Mouse (Mus musculus) kidney, embryonic 15.5 days (tissue): ENCODE measurements around the gene Tmem240. TPM values are rescaled to one million over a fixed set of nuclear protein-coding genes. Genes with fewer than 3 reads are reported as not detected.
A peak's percentile ranks its signal among the peaks of the same experiment; 100 is the strongest.

Experiments used
- ATAC-seq: fragments of 200-750 bp; cut with Nextera tagmentation; replicated peaks from 2 replicates; pipeline ENCODE4 v1.8.0; 2017; ENCODE audit warnings: moderate TSS enrichment; ENCODE audit not compliant: low FRiP score
- H3K27ac ChIP-seq: fragments of 300-500 bp; sonication (generic); 2 replicates; pipeline ENCODE4 v1.5.1; 2015; ENCODE audit warnings: mild to moderate bottlenecking, inconsistent platforms
- H3K27me3 ChIP-seq: fragments of 300-500 bp; sonication (generic); 2 replicates; pipeline ENCODE4 v1.6.1; 2015; ENCODE audit warnings: inconsistent platforms
- H3K36me3 ChIP-seq: fragments of 300-500 bp; sonication (generic); 2 replicates; pipeline ENCODE4 v1.6.1; 2015; ENCODE audit warnings: inconsistent platforms
- H3K4me1 ChIP-seq: fragments of 300-500 bp; sonication (generic); 2 replicates; pipeline ENCODE4 v1.6.1; 2015; ENCODE audit warnings: inconsistent platforms
- H3K4me2 ChIP-seq: fragments of 300-500 bp; sonication (generic); 2 replicates; pipeline ENCODE4 v1.6.1; 2015; ENCODE audit warnings: moderate library complexity, mild to moderate bottlenecking, inconsistent platforms
- H3K4me3 ChIP-seq: fragments of 300-500 bp; sonication (generic); replicated peaks from 2 replicates; pipeline ENCODE4 v1.5.1; 2015; ENCODE audit warnings: mild to moderate bottlenecking, inconsistent platforms
- H3K9ac ChIP-seq: fragments of 300-500 bp; sonication (generic); 2 replicates; pipeline ENCODE4 v1.6.1; 2015; ENCODE audit warnings: mild to moderate bottlenecking, inconsistent platforms
- H3K9me3 ChIP-seq: fragments of 300-500 bp; sonication (generic); replicated peaks from 2 replicates; pipeline ENCODE4 v1.6.1; 2016; ENCODE audit warnings: inconsistent platforms
- WGBS: fragments of 180-500 bp; shearing (Covaris S2); methylation state at CpG from one replicate; pipeline ENCODE4 v1.1.7; 2015; ENCODE audit warnings: mixed read lengths; 5-methylcytosine and 5-hydroxymethylcytosine counted together
- polyA plus RNA-seq: library from polyadenylated mRNA; unstranded; fragments of >200 nt; fragmentation: Nextera tagmentation; extraction: Ambion mirVana; gene quantifications from 2 replicates; pipeline ENCODE4 v1.2.1, GENCODE M21; 2015

Tmem240 gene
- polyA plus RNA-seq, 1 experiment from 2014 or later = 1.0 TPM

DNA sequence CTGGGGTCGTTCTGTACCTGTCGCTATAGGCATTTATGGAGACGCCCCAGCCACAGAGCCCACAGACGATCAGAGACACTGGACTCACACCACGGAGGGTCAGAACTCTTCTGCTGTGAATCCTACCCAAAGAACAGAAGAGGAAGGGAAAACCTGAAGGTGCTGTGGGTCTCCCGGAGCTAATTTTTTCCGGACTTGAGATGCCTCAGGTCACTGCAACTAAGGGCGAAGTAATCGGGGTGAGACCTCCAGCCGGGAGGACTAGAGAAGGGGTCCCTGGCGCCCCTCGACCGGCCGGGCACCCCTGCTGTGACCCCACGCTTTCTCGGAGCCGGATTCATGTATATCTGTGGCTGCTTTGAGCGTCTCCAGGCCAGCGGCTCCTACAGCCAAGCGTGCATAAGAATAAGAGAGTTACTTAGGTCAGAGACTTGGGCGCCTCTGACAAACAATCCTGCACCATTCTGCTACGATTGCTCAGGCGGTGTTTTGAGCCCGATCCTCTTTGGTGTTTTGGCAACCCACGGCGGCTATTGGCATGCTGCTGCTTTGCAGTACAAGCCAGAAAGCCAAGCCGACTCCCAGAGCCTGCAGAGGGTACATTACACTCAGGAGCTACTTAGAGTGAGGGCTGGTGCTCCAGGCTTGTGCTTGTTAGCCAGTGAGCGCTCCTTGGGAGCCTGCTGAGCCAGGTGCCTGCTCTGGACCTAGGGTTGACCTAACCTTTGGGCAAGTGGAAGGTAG, 26.9 kb downstream of the Tmem240 start:
- peak; percentile 9; the same call in 1 of the 2 replicates for ATAC-seq
- 2% methylated on average over 28 of the region's 28 CpGs for WGBS

DNA sequence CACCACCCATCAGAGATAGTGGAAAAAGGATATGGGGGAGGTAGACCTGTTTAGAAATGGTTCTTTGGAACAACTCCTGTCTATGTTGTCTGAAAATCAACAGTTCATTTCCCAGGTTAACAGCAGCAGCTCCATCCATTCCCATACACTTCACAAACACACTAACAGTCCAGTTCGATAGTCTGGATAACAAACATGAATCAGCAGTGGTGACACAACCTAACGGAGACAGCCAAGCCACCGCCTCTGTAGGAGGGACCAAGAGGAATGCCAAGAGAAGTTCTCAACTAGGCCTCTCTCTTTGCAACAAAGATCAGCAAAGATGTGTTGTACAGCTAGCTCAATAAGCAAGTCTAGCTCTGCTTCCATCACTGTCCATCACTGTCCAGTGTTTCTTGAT, 27.8 kb downstream of the Tmem240 start:
- Histone ChIP-seq H3K4me3 (no peak overlapping the region), H3K9me3 (no peaks in the 10 kb centered on the region), H3K4me1 (peaks cover 32% of the 10 kb centered on the region), H3K4me2 (0 out of 2 replicates have a peak overlapping the region, but pooled peaks have one; percentile 94), H3K27me3 (no peaks in the 10 kb centered on the region), H3K36me3 (peaks cover 4% of the 10 kb centered on the region), H3K27ac (no peak overlapping the region), H3K9ac (no peak overlapping the region)
- WGBS = 81% methylated on average over 3 of the region's 3 CpGs
- ATAC-seq = no peak

More for the DNA sequence above, 26.9 kb downstream of the Tmem240 start:
- H3K9me3 ChIP-seq = no peaks in the 10 kb centered on the region
- peak overlapping the region; percentile 71 for H3K4me3 ChIP-seq
- peaks cover 32% of the 10 kb centered on the region for H3K4me1 ChIP-seq
- peak overlapping the region; percentile 94 for H3K4me2 ChIP-seq
- H3K27ac ChIP-seq = peak overlapping the region; percentile 73
- no peaks in the 10 kb centered on the region for H3K27me3 ChIP-seq
- H3K36me3 ChIP-seq = peaks cover 13% of the 10 kb centered on the region
- peak overlapping the region; percentile 69 for H3K9ac ChIP-seq

DNA sequence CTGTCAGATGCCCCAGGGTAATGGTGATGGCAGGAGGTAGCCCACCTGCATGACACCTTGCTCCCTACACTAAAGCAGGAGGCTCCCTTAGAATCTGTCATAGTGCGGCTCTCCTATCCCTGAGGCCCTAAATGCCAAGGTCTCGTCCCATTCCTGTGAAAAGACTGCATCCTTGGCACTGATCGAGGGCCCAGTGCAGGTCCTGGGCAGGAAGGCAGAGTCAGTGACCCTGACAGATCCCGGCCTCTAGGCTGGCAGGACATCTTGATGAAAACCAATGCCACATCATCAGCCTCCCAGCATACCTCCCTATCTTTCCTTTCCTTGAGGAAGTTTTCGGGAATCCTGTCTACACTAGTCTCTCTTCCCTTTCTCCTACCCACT, 34.9 kb downstream of the Tmem240 start:
- H3K9ac ChIP-seq = peak overlapping the region; percentile 79
- no peaks in the 10 kb centered on the region for H3K36me3 ChIP-seq
- peaks cover 25% of the 10 kb centered on the region for H3K27me3 ChIP-seq
- H3K9me3 ChIP-seq = no peaks in the 10 kb centered on the region
- H3K4me1 ChIP-seq = peaks cover 40% of the 10 kb centered on the region
- 66% methylated on average over 5 of the region's 5 CpGs for WGBS
- H3K27ac ChIP-seq = peak overlapping the region; percentile 85
- H3K4me3 ChIP-seq = peak overlapping the region; percentile 60
- H3K4me2 ChIP-seq = peak overlapping the region; percentile 92
- no peak for ATAC-seq

DNA sequence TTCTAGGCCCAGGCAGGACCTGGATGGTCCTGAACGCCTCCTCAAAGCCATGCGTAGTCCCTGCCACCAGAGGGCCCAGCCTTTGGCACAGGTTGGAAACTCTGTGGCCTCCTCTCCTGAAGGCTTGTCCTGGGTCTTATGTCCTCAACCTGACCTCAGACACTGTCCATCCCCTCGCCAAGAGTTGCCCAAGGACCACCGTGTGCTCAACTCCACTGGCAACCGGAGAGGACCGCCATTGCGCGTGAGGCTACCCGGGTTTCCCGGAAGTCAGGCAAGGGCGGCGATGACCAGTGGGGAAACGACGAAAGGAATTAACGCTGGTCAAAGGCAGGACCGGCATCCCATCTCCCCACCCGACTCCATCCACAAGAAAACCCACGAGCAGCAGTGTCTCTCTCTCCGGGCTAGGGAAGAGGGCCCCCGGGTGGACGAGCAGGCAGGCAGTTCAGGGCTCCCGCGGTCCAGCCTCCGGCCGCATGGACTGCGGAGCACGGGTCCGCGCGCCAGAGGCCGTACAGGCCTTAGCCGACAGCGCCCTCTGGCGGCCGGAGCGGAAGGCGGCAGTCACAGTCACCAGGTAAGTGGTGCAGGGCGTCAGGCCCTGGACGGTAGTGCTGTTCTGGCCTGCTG, 35.4 kb downstream of the Tmem240 start:
- peak; percentile 92 for ATAC-seq
- peaks cover 45% of the 10 kb centered on the region for H3K4me1 ChIP-seq
- under 1% methylated on average over 39 of the region's 39 CpGs for WGBS
- peak overlapping the region; percentile 92 for H3K4me2 ChIP-seq
- H3K27me3 ChIP-seq = peaks cover 29% of the 10 kb centered on the region
- peak overlapping the region; percentile 85 for H3K27ac ChIP-seq
- H3K9me3 ChIP-seq = no peaks in the 10 kb centered on the region
- H3K9ac ChIP-seq = peak overlapping the region; percentile 79
- H3K4me3 ChIP-seq = peak overlapping the region; percentile 60
- no peaks in the 10 kb centered on the region for H3K36me3 ChIP-seq

DNA sequence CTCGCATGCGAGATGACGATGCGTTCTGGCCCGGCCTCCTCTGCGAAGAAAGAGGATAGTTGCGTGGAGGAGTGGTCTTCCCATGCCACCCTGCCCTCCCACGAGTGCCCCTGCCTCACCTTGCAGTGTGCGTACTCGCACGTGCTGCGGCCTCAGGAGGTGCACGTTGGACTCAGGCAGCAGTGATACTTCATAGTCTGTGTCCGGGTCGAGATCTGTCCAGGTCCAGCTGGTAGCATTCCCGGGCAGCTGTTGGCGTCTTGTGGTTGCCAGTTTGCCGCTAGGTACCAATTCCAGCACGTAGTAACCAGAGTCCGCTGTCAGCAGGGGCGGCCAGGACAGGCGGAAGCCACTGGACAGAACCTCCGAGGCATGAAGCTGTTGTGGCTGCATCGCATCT, 36.0 kb downstream of the Tmem240 start:
- 37% methylated on average over 23 of the region's 24 CpGs for WGBS
- Histone ChIP-seq H3K4me2 (peak overlapping the region; percentile 92), H3K36me3 (no peaks in the 10 kb centered on the region), H3K4me3 (peak overlapping the region; percentile 60), H3K4me1 (peaks cover 51% of the 10 kb centered on the region), H3K27me3 (peaks cover 35% of the 10 kb centered on the region), H3K27ac (no peak overlapping the region), H3K9me3 (no peaks in the 10 kb centered on the region), H3K9ac (peak overlapping the region; percentile 79)
- ATAC-seq = peak; percentile 5; the same call in 1 of the 2 replicates

DNA sequence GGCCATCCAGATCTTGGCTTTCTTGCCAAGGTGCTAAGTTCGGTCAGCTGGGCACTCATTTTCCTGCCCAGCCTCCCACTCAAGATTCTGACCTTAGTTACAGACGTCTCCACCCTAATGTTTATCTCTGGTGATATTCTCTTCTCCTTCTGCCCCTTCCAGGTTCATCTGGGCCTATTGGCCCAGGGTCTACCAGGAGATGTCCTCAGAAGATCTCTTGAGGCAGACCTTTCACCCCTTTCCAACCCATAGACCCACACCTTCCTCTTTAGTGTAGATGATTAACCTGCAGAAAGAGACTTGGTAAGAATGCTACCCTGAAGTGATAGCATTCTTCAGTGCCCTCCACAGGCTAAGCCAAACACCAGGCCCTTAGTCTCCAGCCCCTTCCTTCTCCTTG, 37.1 kb downstream of the Tmem240 start:
- H3K4me2 ChIP-seq = no peak overlapping the region
- ATAC-seq = no peak
- peaks cover 35% of the 10 kb centered on the region for H3K27me3 ChIP-seq
- WGBS = 69% methylated on average over 2 of the region's 2 CpGs
- no peaks in the 10 kb centered on the region for H3K9me3 ChIP-seq
- H3K4me3 ChIP-seq = no peak overlapping the region
- no peak overlapping the region for H3K9ac ChIP-seq
- H3K27ac ChIP-seq = no peak overlapping the region
- peaks cover 56% of the 10 kb centered on the region for H3K4me1 ChIP-seq
- H3K36me3 ChIP-seq = no peaks in the 10 kb centered on the region

DNA sequence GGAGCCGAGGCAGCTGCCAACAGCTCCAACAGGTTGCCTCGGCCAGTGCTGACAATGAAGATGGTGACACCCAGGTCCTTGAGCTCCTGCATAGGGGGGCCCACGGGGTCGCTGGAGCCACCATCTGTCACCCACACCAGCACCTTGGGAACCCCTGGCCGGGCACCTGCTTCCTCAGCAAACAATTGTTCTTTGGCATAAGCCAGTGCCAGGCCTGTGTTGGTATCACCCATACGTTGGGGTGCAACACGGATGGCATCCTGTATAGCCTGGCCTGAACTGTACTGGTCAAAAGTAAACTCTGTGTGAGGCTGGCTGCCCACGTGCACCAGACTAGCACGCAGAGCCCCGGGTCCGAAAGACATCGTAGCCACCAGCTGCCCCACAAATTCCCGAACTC, 38.2 kb downstream of the Tmem240 start:
- Histone ChIP-seq H3K4me1 (peaks cover 63% of the 10 kb centered on the region), H3K27ac (no peak overlapping the region), H3K4me3 (no peak overlapping the region), H3K36me3 (no peaks in the 10 kb centered on the region), H3K9ac (no peak overlapping the region), H3K4me2 (no peak overlapping the region), H3K27me3 (peaks cover 35% of the 10 kb centered on the region), H3K9me3 (no peaks in the 10 kb centered on the region)
- no peak for ATAC-seq
- 90% methylated on average over 13 of the region's 13 CpGs for WGBS

DNA sequence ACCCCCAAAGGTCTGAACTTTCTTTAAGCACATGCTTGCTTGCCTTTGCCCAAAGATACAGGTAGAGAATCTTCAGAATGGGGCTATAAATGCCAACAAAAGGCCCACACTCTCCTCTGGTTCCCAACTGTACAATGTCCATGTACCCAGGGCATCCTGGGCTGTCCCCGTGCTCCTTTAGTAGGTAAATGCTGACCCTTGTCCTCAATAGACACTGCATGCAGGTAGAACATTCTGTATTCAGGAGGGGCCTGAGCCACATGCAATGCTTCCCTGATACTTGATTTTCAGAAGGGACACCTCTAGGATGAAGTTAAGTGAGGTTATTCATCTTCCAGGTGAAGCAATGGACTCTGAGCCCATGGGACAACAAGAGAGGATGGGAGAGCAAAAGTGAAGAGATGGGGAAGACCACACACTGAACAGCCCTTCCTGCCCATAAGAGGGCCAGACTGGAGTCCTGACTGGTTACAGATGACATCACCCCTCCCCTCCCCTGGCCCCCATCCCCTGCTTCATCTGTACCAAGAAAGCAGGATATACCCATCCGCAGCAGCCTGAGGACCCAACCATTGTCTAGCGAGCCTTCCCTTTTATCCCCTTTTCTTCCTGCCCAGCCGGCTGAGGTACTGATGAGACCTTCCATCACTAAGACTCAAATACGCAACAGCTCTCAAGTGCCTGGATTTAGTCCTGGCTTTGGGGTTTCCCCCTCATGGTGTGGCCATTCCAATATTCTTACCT, 38.9 kb downstream of the Tmem240 start:
- no peak for ATAC-seq
- Histone ChIP-seq H3K27ac (no peak overlapping the region), H3K27me3 (peaks cover 35% of the 10 kb centered on the region), H3K9me3 (no peaks in the 10 kb centered on the region), H3K9ac (peak overlapping the region; percentile 40; the same call in 1 of the 2 replicates), H3K36me3 (no peaks in the 10 kb centered on the region), H3K4me3 (peak overlapping the region; percentile 43), H3K4me2 (peak overlapping the region; percentile 84), H3K4me1 (peaks cover 64% of the 10 kb centered on the region)
- WGBS = 44% methylated on average over 5 of the region's 5 CpGs

DNA sequence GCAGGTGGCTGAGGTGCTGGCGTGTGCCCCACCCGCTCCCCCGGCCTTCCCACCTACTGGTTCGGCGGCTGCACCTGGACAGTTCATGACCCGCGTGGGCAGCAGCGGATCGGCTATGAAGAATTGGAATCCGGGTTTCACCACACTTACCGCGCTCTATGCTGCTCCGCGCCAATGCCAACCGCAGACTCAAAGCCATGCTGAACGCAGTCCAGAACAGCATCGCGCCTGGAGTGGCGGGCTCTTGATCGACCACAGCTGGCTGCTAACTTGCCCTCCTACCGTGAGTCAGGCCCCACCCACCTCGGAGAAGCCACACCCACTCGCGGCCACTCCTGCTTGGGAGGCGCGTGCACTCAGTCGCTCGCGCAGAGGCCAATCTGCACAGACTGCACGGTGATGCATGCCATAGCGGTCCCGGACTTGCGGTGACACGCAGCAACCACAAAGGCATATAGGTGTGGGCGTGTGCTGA, 39.7 kb downstream of the Tmem240 start, which contains the start of gene Vwa1:
Vwa1 (minus strand) TSS at position 419 of the 475 bp plus-strand sequence.
- H3K4me1 ChIP-seq = peaks cover 59% of the 10 kb centered on the region
- peak; percentile 75 for ATAC-seq
- H3K27me3 ChIP-seq = peaks cover 35% of the 10 kb centered on the region
- peak within 1 kb of the TSS; percentile 84 for H3K4me2 ChIP-seq
- peak within 1 kb of the TSS; percentile 43 for H3K4me3 ChIP-seq
- no peaks in the 10 kb centered on the region for H3K36me3 ChIP-seq
- no peaks in the 10 kb centered on the region for H3K9me3 ChIP-seq
- WGBS = 1% methylated on average over 35 of the region's 35 CpGs
- peak within 1 kb of the TSS; percentile 27; the same call in 1 of the 2 replicates for H3K27ac ChIP-seq
- H3K9ac ChIP-seq = peak within 1 kb of the TSS; percentile 40

DNA sequence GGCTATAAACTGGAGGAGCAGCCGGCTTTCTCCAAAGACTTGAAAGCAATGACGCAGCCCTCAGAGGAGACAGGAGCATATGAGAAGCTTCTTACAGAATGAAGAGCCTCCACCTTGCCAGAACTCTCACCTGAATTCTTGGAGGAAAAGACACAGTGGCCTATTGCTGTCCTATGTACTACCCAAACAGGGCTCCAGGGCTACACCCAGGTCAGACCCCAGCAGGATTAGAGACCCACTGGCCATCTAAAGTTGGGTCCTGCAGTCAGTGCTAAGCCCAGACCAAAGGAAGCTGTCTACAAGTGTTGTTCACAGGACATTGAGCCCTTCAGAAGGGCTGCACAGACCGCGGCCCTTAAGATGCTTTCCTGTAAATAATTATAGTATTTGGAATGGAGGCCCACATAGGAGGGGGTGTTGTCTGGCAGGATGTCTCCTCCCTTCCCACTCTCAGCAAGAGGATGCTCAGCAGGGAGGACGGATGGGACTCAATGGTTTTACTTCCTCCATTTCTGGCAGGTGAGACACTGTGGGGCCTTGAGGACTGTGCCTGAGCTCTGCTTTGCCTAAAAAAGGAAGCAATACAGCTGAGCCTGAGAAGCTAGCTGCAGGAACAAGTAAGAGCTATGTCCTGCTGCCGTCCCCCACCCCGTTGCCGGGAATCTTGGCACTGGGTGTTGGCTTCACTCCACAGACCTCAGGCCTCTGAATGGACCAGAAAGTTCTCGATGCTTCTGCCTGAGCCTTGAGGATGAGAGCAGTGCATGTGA, 40.6 kb downstream of the Tmem240 start:
- Histone ChIP-seq H3K27me3 (peaks cover 35% of the 10 kb centered on the region), H3K36me3 (no peaks in the 10 kb centered on the region), H3K9me3 (no peaks in the 10 kb centered on the region), H3K4me1 (peaks cover 51% of the 10 kb centered on the region), H3K4me2 (peak overlapping the region; percentile 84), H3K4me3 (peak overlapping the region; percentile 43; the same call in 1 of the 2 replicates), H3K27ac (peak overlapping the region; percentile 27; the same call in 1 of the 2 replicates), H3K9ac (peak overlapping the region; percentile 40; the same call in 1 of the 2 replicates)
- ATAC-seq = no peak
- WGBS = 51% methylated on average over 9 of the region's 9 CpGs

DNA sequence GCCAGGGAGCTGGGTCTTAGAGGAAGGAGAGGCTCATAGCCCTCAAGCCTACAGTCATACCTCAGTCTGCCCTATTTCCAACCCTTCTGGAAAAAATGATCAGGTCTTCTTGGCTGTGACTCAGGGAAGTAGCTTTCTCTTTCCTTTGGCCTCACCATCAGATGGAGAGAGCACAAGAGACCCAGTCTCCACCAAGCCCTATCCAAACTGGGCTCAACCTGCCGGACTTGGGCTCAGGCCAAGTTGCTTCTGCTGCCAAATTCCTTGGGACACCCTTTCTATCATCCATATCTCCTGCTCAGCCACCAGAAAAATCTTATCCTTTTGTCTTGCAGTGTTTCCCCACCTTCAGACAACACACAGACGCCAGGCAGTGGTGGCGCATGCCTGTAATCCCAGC, 41.3 kb downstream of the Tmem240 start:
- 0 out of 2 replicates have a peak overlapping the region, but pooled peaks have one; percentile 27 for H3K27ac ChIP-seq
- no peak overlapping the region for H3K4me3 ChIP-seq
- ATAC-seq = no peak
- no peak overlapping the region for H3K4me2 ChIP-seq
- 82% methylated on average over 3 of the region's 3 CpGs for WGBS
- no peak overlapping the region for H3K9ac ChIP-seq
- no peaks in the 10 kb centered on the region for H3K36me3 ChIP-seq
- peaks cover 47% of the 10 kb centered on the region for H3K4me1 ChIP-seq
- peaks cover 34% of the 10 kb centered on the region for H3K27me3 ChIP-seq
- no peaks in the 10 kb centered on the region for H3K9me3 ChIP-seq
